Mouse (Mus musculus) megakaryocyte progenitor cell, adult 5-6 weeks (primary cell): ENCODE data around the gene Rasgrf1. TPM values are rescaled to one million over a fixed set of nuclear protein-coding genes. Genes with fewer than 3 reads are reported as not detected.

Experiments used
- ATAC-seq: replicated peaks from 2 replicates; pipeline ENCODE4 v1.8.0; 2016; ENCODE audit warnings: mild to moderate bottlenecking, moderate TSS enrichment, inconsistent platforms; ENCODE audit not compliant: poor library complexity
- total RNA-seq, 2 experiments: library from RNA; stranded (forward) in 1 of 2; stranded (reverse) in 1 of 2; fragments of 157-497, 149-512 nt in 1 of 2; fragments of 200-1000 nt in 1 of 2; gene quantifications; 2 replicates each; pipeline versions ENCODE4 v1.2.3 to v1.2.4; 2015 to 2017

The Rasgrf1 gene
- total RNA-seq, 2 experiments from 2014 or later, result 0.02 TPM; not detected in 1

- ATAC-seq, result no peak
These were observed 125.5 kb downstream of the Rasgrf1 start for GRCm38 (mm10) chr9:90035168-90035567.

DNA sequence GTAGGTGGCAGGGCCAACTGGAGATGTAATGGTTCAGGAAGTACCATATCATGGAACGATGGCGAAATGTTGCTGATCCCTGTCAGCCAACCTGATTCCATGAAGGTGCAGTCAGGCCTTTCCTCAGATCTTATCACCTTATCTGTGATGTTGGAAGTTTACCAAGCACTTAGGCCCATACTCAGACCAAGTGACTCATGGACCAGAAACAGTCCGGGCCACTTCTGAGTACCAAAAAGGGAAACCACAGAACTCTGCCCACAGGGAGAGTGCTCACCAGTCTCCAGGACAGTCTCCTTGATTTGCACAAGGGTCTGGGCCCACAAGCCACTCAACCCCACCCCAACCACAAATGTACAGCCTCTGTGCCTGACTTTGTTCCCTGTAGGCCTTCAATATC, 126.1 kb downstream of the Rasgrf1 start:
- peak; percentile 23; the same call in 1 of the 2 replicates for ATAC-seq

DNA sequence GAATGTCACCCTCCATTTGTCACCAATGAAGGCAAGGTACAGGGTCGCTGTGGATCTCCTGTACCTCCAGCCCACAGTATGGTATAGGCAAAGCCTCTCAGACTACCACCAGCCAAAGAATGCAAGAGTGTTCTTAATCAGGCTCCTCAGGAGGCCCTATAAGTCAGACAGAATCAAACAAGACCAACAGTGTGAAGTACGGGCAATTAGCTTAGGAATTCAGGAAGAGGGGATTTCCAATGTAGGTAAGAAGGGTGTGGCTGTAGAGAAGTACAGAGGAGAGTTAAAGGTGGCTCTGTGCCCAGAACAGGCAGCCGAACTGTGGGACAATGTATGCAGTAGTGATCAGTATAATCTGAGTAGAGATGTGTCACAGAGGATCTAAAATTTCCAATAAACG, 126.6 kb downstream of the Rasgrf1 start:
- ATAC-seq, result no peak

GRCm38 (mm10) chr9:90038535-90038934, 128.8 kb downstream of the Rasgrf1 start:
- no peak for ATAC-seq

DNA sequence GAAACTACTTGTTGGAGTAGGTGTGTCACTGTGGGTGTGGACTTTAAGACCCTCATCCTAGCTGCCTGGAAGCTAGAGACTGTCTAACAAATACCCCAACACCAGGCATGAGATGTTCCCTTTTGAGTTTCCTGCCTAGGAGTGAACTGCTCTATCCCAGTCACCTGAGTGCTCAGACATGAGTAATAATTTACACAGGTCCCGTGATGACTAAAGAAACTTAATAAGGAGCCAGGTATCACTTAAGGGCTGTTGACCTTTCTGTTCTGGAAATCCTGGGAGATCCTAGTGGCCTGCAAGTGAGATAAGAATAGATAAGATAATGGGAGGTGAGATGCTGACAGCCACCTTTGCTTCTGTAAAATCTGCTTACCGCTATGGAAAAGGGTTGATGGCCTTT, 131.2 kb downstream of the Rasgrf1 start:
- no peak for ATAC-seq

DNA sequence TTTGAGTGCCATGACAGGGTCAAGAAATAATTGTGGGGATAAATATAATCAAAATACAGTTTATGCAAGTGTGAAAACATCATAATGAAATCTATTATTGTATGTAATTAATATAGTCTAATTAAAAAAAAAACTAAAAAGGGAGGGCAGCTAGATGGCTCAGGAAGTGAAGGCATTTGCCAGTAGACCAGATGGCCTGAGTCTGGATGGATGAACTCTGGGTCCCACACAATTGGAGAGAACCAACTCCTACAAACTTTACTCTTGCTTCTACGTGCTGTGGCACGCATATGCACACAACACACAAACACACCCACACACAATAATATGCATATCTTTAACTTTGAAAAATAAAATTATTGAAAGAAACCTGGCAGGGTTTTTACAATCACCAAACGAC, 131.8 kb downstream of the Rasgrf1 start:
- ATAC-seq, result no peak

DNA sequence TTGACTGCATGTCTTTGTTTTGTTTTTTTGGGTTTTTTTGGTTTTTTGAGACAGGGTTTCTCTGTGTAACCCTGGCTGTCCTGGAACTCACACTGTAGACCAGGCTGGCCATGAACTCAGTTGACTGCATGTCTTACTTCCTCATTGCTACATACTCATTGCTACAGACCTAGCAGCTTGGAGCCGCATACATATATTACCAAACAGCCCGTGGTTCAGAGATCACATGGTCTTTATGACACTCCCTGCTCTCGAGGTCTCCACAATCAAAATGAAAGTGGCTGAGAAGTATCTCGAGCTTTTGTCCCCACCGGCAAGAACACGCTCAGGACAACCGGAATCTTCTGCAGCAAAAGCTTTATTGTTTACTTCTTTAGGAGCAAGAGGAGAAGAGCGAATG, 133.2 kb downstream of the Rasgrf1 start:
- ATAC-seq, result peak; percentile 100

DNA sequence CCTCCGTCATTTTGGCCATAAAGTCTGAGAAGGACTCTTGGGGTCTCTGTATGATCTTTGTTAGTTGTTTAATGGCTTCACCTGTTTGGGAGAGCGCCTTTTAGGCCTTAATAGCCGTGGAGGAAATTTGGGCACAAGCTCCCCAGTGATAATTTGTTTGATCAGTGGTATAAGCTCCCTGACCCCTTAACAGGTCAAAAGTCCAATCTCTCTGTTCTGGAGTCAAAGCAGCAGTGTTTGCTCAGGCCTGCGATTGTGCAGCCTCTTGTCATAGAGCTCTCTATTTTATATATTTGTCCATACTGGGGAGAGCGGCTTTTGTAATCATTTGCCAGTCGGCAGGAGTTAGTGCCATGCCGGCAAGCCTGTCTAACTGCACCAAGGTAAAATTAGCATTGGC, 135.5 kb downstream of the Rasgrf1 start:
- ATAC-seq, result no peak

- ATAC-seq, result no peak
These were observed 138.4 kb downstream of the Rasgrf1 start for GRCm38 (mm10) chr9:90047937-90048627.

GRCm38 (mm10) chr9:90053852-90054251, 144.1 kb downstream of the Rasgrf1 start, which contains the start of gene Ctsh:
Ctsh (plus strand) TSS chr9:90054152.
- no peak for ATAC-seq

DNA sequence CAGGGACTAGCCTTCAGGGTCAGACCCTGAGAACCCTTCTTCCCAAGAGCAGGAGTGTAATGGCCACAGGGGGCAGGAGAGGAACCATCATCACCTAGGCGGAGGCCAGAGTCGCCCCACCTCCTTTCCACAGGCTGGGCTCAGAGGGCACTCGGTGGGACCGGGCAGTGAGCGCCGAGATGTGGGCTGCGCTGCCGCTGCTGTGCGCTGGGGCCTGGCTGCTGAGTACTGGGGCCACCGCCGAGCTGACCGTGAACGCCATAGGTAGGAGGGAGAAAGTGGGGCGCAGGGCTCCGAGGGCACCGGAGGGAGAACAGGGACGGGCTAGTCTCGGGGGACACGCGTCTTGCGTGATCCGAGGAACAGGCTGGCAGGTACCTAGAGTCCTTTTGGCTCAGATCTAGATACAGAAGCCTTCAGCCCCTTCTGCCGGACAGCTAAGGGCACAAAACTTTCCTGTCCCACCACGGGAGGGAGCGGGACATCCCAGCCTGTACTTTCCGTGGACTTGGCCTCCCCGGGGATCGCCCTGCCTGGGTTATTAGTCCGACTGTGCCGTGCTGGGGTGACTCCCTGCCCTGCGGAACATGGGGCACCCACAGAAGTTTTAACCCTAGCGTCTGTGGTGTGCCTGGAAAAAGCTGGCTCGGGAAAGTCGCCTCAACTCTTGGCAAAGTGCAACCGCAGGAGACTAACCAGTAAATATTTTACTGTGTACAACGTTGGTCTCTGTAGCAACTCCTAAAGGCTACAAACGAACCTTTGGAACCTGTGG, 144.8 kb downstream of the Rasgrf1 start:
- ATAC-seq, result peak; percentile 98

GRCm38 (mm10) chr9:90055409-90055808, 145.7 kb downstream of the Rasgrf1 start:
- ATAC-seq, result no peak

- no peak for ATAC-seq
These were observed 146.2 kb downstream of the Rasgrf1 start for GRCm38 (mm10) chr9:90055911-90056310.

DNA sequence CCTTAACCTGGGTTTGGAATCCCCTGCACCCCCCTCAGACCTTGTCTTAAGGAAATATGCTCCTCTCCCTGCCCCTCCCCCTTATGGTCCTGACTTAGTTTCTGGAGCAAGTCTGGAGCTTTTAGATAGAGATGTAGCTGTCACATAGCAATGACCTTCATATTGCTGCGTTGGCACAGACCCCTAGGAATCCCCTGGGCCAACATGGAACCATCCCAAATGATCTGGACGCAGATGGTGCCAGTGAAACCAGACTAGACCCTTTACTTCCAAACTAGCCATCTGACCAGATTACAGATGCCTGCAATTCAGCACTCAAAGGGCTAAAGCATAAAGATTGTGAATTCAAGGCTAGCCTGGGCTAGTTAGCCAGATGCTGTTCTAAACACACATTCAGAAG, 147.0 kb downstream of the Rasgrf1 start:
- no peak for ATAC-seq

GRCm38 (mm10) chr9:90059828-90060573, 150.3 kb downstream of the Rasgrf1 start:
- peak; percentile 62 for ATAC-seq

GRCm38 (mm10) chr9:90060574-90060875, 150.8 kb downstream of the Rasgrf1 start:
- no peak for ATAC-seq

GRCm38 (mm10) chr9:90060932-90061331, 151.2 kb downstream of the Rasgrf1 start:
- peak; percentile 39 for ATAC-seq

DNA sequence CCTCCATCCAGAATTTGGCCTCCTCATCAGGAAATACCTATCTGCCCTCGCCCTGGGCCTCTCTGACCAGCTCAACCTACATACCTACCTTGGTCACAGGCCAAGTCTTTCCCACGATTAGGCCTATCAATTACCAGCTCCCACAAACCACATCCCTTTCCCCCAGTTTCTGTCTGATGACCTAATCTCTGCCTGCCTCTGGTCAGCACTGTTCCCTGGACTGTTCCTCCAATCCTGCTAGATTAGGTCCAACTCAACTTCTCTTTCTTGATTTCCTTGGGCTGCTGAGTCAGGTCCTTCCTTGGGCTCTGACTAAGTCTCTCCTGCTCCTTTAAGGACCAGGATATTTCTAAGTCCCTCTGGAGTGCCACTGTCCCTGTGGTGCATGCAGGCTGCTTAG, 157.6 kb downstream of the Rasgrf1 start:
- ATAC-seq, result peak; percentile 40; the same call in 1 of the 2 replicates

GRCm38 (mm10) chr9:90068786-90069185, 159.1 kb downstream of the Rasgrf1 start:
- no peak for ATAC-seq

DNA sequence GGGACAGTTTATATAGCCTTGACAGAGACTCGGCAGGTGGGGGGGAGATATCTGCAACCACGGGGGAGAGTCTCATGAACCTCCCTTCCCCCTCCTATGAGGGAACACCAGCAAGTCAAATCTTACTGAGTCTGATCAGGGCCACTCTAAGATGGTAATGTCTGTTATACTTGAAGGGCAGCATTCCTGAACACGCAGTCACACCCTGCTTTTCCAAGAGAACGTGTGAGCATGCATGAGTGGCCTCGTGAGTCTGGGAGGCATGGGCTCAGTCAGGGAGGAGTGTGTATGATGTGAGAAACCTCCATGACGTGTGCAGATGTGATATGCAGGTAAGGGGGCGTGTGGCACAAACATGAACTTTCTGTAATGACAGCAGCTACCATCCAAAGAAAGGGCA, 159.8 kb downstream of the Rasgrf1 start:
- ATAC-seq, result no peak

GRCm38 (mm10) chr9:90070174-90070573, 160.5 kb downstream of the Rasgrf1 start:
- no peak for ATAC-seq

DNA sequence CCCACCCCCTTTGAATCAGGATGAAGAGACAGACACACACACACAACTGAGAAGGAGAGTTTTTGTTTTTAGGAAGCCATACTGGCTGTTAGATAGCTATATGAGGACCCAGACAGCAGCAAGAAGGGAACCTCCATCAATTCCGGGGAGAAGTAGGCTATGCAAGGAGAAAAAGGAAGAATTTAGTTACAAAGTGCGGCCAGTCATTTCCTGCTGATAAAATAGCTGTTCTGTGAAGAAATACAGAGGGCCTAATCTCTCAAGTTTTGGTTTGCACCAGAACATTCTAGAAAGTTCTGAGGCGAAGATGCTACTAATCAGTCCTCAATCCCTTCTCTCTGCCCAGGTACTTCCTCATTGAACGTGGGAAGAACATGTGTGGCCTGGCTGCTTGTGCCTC, 165.6 kb downstream of the Rasgrf1 start:
- peak; percentile 30 for ATAC-seq
